ENCODE assay signal across 24 mouse cellular contexts in genomic region chr11:51351841-51352240, GRCm38 (mm10).
DNase-seq lines count a peak whose midpoint lies in the region; ATAC-seq and TF ChIP-seq lines count a peak whose summit lies in the region.
"Had no signal": no experiment of that assay in that cellular context is flagged by ENCODE, and none has a peak within 500 bp of the region (broad histone marks: within the 10 kb centered on the region; RNA-seq: fewer than 3 reads in every experiment).

No protein-coding gene starts in this region.

- H3K9ac ChIP-seq in lung, embryonic 14.5 days, result no peak overlapping the region
- H3K9ac ChIP-seq in embryonic facial prominence, embryonic 15.5 days, result no peak overlapping the region
- H3K9ac ChIP-seq: forebrain, embryonic 12.5 days; hindbrain, embryonic 12.5 days; liver, embryonic 15.5 days; neural tube, embryonic 13.5 days had no signal

- peak; percentile 52; the same call in 1 of the 2 replicates for ATAC-seq in lung, embryonic 14.5 days (ENCODE audit: insufficient read depth)
- 0 out of 2 replicates have a peak, but pooled peaks have one; percentile 67 for ATAC-seq in embryonic facial prominence, embryonic 15.5 days (ENCODE audit: insufficient number of reproducible peaks, low FRiP score, low TSS enrichment, low read depth)
- ATAC-seq: midbrain, embryonic 16.5 days had no signal

- no peaks in the 10 kb centered on the region for H3K27me3 ChIP-seq in lung, embryonic 14.5 days (ENCODE audit: insufficient read depth, low read length)
- H3K27me3 ChIP-seq in embryonic facial prominence, embryonic 15.5 days, result no peaks in the 10 kb centered on the region
- H3K27me3 ChIP-seq: hindbrain, embryonic 12.5 days; liver, embryonic 15.5 days; neural tube, embryonic 13.5 days had no signal

- no peak for TF ChIP-seq CTCF in lung, embryonic 14.5 days (IDR thresholded peaks at IDR 0.05; ENCODE audit: low read depth)
- no peak for TF ChIP-seq CTCF in lung, adult 2 months (IDR thresholded peaks at IDR 0.05; ENCODE audit: insufficient read depth, low read length)

- no peak overlapping the region for H3K4me2 ChIP-seq in lung, embryonic 14.5 days
- no peak overlapping the region for H3K4me2 ChIP-seq in embryonic facial prominence, embryonic 15.5 days (replicated peaks)
- H3K4me2 ChIP-seq: forebrain, embryonic 12.5 days; hindbrain, embryonic 12.5 days; liver, embryonic 15.5 days; neural tube, embryonic 13.5 days had no signal

- intact Hi-C loops in heart, postnatal 10 days (cut with DNase I), result no loop called here

- no peaks in the 10 kb centered on the region for H3K9me3 ChIP-seq in lung, embryonic 14.5 days (ENCODE audit: low read depth, low read length)
- H3K9me3 ChIP-seq in embryonic facial prominence, embryonic 15.5 days (replicated peaks), result no peaks in the 10 kb centered on the region
- H3K9me3 ChIP-seq: forebrain, embryonic 12.5 days; hindbrain, embryonic 12.5 days; liver, embryonic 15.5 days; megakaryocyte, embryonic 14.5 days; neural tube, embryonic 13.5 days had no signal

- H3K36me3 ChIP-seq in lung, embryonic 14.5 days (ENCODE audit: insufficient read depth), result no peaks in the 10 kb centered on the region
- H3K36me3 ChIP-seq in embryonic facial prominence, embryonic 15.5 days, result no peaks in the 10 kb centered on the region
- H3K36me3 ChIP-seq: forebrain, embryonic 12.5 days; hindbrain, embryonic 12.5 days; liver, embryonic 15.5 days; neural tube, embryonic 13.5 days had no signal

- H3K4me1 ChIP-seq in lung, embryonic 14.5 days (ENCODE audit: insufficient read depth), result peaks cover 5% of the 10 kb centered on the region
- H3K4me1 ChIP-seq in lung, adult 2 months (ENCODE audit: control insufficient read depth, insufficient read depth, low read length), result no peaks in the 10 kb centered on the region
- peaks cover 32% of the 10 kb centered on the region for H3K4me1 ChIP-seq in embryonic facial prominence, embryonic 15.5 days
- H3K4me1 ChIP-seq: forebrain, embryonic 12.5 days; liver, embryonic 15.5 days; megakaryocyte, embryonic 14.5 days; neural tube, embryonic 13.5 days had no signal

- no peak overlapping the region; the same call in 1 of the 2 replicates for H3K27ac ChIP-seq in lung, embryonic 14.5 days (ENCODE audit: low read depth)
- H3K27ac ChIP-seq in embryonic facial prominence, embryonic 15.5 days (replicated peaks), result no peak overlapping the region; the same call in 1 of the 2 replicates
- H3K27ac ChIP-seq: forebrain, embryonic 12.5 days; hindbrain, embryonic 12.5 days; kidney, postnatal 0 days; left cerebral cortex, adult 2 months; liver, embryonic 15.5 days; neural tube, embryonic 13.5 days had no signal

- peak; percentile 40 to 62 for DNase-seq in heart, postnatal 10 days
- DNase-seq in heart, adult 9 months (ENCODE audit: low spot score in 2 of 2), result no peak
- DNase-seq in lung, embryonic 14.5 days, result peak; percentile 33
- no peak for DNase-seq in lung, adult 2 months
- DNase-seq in 3T3-L1 (ENCODE audit: low read depth, low spot score), result peak; percentile 14
- no peak for DNase-seq in thymus, adult 18-20 months
- DNase-seq in layer of hippocampus, adult 18-20 months (ENCODE audit: low spot score in 2 of 2), result no peak
- DNase-seq: adrenal gland, postnatal 25 days; cerebellum, adult 9-11 months; gastrocnemius, postnatal 25 days; kidney, adult 2 months; liver; lung, postnatal 36 days had no signal

- 30% methylated on average over 5 of the region's 5 CpGs for whole genome bisulfite sequencing in lung, embryonic 14.5 days
- WGBS in lung, adult 2 months, result 36% methylated on average over 5 of the region's 5 CpGs
- WGBS in embryonic facial prominence, embryonic 15.5 days, result 31% methylated on average over 5 of the region's 5 CpGs

- TF ChIP-seq POLR2A in lung, adult 2 months (IDR thresholded peaks at IDR 0.05; ENCODE audit: borderline replicate concordance, extremely low read depth, low read depth, low read length), result no peak

- H3K4me3 ChIP-seq in lung, embryonic 14.5 days (ENCODE audit: low read depth, low read length), result no peak overlapping the region
- no peak overlapping the region for H3K4me3 ChIP-seq in lung, adult 2 months (replicated peaks; ENCODE audit: extremely low read depth, low read depth, low read length)
- H3K4me3 ChIP-seq in embryonic facial prominence, embryonic 15.5 days (replicated peaks), result no peak overlapping the region
- H3K4me3 ChIP-seq: erythroblast, embryonic 14.5 days; forebrain, embryonic 12.5 days; hindbrain, embryonic 12.5 days; left cerebral cortex, adult 2 months; liver, embryonic 15.5 days; megakaryocyte, embryonic 14.5 days; myocyte; neural tube, embryonic 13.5 days had no signal

Comparison
In these comparisons a context has a peak if more than half of its experiments do, and no peak if none do; other contexts are left out.
1. DNase-seq: peak in heart, postnatal 10 days (2 of 2), lung, embryonic 14.5 days (single experiment) and 3T3-L1 (single experiment); none in heart, adult 9 months (0 of 2), lung, adult 2 months (single experiment), thymus, adult 18-20 months (0 of 2) and layer of hippocampus, adult 18-20 months (0 of 2).